Mouse (Mus musculus) T-helper 1 cell (primary cell): ENCODE measurements around the gene Matn1.

ENCODE experiments used
- in situ Hi-C: fragments of 300-600 bp; cut with MboI, MseI; formaldehyde crosslinking; loops from one replicate; pipeline ENCODE4 v1.15.1; 2025; ENCODE audit warnings: high pct_unique_total_duplicates

Matn1 gene

DNA sequence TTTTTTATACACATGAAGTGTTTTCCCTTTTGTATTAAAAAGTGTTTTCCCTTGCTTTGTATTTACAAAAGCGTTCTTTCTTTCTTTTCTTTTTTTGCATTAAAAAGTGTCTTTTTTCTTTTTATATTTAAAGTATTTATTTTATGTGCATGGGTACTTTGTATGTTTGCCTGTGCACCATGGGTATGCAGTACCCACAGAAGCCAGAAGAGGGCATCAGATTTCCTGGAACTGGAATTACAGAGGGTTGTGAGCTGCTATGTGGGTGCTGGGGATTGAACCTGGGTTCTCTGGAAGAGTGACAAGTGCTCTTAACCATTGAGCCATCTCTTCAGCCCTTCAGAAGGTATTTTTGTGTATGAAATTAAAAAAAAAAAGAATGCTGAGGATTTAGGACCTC lies 27.1 kb downstream of the Matn1 start:
- in situ Hi-C loops, result loop anchor here (25.0 kb wide), 1 partner anchor 166 kb away; no protein-coding TSS in a partner anchor

DNA sequence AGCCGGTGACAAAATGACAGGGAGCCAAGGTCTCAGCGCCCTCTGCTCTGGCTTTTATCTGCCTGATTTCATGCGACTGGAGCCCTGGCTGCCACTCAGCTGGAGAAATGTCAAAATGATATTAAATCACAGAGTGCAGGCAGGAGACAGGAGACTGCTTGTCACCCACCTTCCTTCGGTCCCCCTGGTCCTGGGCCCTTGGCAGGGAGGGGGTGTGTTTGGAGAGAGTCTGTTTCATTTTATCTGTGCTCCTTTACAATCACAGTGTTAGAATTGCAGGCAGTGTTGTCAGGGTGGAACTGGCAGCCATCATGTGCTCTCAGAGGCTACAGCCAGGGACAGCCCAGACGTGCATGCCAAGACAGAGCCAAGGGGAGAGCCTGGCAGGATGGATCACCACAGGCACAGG lies 28.2 kb downstream of the Matn1 start:
- in situ Hi-C loops, result loop anchor here (25.0 kb wide), 1 partner anchor 165 kb away; no protein-coding TSS in a partner anchor

DNA sequence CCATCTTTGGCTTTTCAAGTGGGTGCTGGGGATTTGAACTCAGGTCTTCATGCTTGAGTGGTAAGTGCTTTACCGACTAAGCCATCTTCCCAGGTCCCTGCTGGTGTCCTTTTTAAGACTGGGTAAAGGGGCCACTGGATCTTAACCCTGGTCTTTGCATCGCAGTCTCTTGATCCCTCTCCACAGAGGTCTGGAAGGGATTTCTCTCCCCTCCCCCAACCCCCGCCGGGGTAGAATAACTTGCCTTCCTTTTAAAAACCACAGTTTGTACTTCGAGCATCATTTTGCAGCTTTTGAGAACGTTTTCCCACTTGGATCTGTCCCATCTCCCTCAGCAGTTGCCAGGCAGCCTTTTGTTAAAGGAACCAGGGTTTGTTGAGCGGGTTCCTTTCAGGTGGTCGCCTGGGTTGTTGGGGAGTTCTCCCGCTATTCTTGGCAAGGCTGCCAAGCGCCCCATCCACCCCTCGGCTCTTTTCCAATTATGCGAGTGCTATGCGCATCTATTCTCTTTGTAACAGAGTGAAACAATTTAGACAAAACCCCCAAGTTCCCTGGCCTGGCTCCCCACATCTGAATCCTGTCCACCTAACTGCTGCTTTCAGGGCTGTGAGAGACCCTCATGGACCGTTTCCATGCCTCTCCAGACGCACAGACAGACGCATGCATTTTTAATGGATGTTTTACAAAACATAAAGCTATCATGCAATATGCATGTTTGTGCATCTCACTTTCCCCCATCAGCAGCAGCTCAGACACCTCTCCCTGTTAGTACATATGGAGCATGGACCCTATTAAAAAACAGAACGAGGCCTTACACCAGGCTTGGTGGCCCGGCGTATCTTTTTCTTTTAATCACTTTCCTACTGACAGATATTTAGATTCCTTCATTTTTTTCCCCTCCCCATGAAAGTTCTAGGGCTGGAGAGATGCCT lies 29.4 kb downstream of the Matn1 start:
- in situ Hi-C loops, result loop anchor here (25.0 kb wide), 1 partner anchor 164 kb away; no protein-coding TSS in a partner anchor

DNA sequence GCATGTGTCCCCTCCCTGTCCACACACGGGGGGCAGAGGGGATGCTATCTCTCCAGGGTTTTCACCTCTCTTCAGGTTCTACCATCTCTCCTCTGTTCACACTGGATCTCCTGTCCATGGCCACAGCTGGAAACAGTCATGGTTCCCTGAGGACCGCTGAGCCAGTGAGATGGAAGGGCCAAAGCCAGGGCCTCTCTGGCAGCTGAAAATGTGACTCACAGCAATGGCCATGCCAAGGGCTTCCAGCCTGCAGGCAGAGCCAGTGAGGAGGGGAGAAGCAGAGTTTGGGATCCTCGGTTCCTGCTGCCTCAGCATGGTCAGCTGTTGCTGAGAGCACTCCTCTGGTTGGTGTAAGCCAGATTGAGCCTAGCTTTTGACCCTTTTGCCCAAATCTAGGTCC lies 34.8 kb downstream of the Matn1 start:
- in situ Hi-C loops, result no loop called here

DNA sequence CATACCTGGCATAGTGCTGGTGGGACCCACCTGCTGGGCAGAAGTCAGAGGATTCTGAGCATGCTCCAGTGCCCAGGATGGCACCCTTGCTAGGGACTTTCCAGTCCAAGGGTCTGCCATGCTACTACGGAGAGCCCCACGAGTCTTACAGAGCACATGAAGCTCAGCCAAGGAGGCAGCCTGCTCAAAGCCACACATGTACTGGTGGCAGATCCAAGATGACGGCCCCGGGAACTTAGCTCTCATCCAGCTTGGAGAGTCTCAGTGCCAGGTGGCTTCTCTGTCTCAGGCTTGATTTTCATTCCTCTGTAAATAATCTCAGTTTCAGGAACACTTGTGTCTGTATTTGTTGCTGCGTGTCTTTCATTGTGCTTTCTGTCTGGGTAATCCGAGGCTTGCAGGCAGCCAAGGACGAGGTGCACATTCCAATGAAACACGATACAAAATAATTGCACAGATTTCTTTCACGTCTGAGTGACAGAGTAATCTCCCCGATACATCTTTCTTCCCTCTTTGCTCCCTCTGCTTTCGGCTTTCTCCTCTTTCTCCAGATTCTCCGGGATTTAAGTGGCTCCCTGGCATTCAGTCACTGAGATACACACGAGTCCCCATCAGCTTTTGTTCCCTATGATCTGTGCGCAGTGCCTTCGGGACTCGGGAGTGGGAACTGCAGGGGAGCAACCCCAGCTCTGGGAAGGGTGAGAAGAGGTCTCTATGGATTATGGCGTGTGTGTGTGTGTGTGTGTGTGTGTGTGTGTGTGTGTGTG lies 40.4 kb downstream of the Matn1 start:
- in situ Hi-C loops, result no loop called here

DNA sequence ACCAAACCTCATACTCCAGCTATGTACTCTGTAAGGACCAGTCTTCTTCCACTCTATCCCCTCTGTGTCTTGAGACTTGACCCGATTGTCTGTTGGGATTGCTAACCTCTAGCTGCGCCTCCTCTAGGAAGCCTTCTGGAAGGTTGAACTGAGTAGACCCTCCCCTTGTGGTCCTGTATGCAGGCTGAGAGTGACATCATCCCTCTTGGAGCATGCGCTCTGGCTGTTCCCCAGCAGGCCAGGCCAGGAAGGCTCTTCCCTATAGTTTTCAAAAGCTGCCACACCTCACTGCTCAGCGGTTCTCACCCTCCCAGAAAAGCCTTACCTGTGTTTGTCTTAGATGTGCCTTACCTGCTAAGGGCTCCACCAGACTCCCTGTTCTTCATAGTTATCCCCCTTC lies 42.9 kb downstream of the Matn1 start:
- in situ Hi-C loops, result no loop called here

DNA sequence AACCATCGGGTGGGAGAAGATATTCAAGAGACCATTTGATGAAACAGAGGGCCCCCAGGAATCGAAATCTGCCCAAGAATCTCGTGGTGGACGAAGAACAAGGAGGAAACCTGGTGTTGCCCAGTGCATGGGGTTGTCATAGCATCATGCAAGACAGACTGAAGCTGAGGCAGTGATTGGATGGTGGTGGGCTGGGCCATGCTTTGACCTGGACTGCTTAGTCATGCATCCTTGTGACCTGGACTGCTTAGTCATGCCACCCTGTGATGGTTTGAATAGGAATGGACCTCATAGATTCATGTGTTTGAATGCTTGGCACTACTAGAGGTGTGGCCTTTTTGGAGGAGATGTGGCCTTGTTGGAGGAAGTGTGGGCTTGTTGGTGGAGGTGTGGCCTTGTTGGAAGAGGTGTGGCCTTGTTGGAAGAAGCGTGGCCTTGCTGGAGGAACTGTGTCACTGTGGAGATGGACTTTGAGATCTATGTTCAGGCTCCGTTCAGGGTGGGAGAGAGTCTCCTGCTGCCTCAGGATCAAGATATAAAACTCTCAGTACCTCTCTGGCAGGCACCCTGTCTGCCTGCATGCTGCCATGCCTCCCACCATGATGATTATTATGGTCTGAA lies 44.1 kb downstream of the Matn1 start:
- in situ Hi-C loops, result no loop called here

DNA sequence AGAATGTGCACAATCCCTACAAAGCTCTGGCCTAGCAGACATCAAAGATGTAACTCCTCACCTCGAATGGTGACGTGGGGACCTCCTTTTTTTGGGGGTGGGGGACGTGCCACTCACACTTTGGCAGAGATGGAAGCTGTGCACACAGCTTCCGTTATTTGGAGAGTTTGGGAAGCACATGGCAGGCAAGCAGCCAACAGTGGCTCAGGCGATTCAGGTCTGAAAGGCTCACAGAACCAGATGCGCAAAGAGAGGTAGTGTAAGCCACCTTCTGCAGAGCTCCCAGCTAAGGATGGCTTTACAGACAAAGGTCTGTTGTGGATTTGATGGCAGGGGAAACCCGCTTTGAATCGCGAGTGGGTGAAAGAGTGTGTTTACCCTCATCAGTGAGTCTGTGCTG lies 45.0 kb downstream of the Matn1 start:
- in situ Hi-C loops, result no loop called here

DNA sequence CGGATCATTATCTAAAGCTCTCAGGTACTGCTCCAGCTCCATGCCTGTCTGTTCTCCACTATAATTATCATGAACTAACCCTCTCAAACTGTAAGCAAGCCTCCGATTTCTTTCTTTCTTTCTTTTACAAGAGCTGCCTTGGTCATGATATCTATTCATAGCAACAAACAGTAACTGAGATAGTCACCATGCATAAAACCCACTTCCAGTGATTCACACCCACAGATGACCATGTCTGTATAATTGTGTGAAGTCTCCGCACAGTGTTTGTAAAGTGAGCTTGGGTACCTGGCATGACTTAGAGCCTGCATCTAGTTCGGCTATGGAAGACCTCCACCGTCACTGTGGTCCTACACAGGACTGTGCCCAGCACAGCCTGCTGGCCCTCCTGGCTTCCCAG lies 46.8 kb downstream of the Matn1 start:
- in situ Hi-C loops, result no loop called here

DNA sequence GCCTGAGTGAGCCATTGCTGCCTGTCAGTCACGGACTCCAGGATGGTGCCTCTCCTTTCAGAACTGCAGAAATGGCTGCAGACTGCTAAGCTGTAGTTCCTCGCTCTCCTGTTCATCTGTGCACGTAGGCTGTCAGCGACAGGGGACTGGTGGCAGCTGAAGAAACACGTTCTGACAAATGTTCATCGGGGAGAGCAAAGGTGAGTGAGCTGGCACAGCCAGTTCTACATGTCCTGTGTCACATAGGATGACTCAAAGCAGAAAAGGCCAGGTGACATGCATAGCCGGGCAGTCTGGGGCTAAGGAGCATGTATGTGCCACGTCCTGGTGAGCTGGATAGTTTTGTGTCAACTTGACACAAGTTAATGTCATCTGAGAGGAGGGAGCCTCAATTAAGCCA lies 50.4 kb downstream of the Matn1 start:
- in situ Hi-C loops, result no loop called here

DNA sequence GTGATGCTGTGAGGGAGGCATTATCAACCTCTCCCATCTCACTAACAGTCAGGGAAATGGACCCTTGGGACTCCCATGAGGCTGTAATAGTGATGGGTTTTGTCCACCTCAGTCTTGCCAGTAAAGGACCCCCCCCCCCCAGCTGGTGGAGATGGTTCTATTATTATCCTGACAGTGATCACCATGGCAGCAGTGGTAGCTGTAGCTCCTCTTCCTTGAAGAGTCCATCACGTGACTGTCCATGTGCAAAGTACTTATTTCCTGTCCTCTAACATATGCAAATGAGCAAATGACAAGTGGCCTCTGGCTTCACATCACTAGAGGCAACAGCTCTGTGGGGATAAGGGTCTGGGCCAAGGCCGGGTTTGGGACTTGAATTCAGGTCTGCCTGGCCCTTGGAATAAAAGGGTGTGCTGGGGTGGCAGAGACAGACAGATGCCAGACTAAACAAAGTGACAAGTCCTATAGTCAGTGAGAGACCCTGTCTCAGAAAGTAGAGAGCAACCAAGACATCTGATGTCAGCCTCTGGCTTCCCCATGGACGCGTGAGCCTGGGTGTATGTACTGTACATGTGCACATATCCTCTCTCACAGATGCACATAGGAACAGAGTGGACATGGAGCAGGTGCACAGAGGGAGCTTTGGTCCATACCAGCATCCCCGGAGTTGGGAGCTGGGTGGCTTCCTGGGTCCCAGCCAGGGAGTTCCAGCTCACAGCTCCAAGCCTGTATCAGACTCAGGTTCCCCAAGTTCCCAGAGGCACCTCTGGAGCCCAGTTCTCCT lies 55.8 kb downstream of the Matn1 start:
- in situ Hi-C loops, result no loop called here

DNA sequence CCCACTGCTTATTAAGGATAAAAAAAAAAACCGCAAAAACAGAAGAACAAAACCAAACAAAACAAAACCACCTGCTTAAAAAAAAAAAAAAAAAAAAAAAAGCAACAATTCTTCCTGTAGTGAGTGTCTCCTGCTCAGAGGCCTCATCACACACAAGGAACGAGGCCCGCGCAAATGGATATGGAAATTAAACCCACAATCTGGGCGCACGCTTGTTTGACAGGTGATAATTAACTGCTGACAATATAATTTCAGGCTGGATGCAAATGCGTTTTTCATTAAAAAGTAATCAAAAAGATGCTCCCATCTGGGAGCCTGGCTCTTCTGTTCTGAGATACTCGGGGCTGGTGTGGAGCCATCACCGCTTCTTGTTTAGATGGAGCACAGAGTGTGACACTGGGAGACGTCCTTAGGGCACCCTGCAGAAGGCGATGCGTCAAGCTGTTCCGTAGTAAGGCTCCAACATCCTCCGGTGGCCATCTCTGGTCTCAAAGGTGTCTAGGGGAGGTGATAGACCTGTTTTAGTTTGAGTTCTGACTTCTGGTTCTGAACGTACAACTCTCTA lies 56.5 kb downstream of the Matn1 start:
- in situ Hi-C loops, result no loop called here
